Comparison of ENCODE assay signal across 24 mouse cellular contexts in the genomic region with DNA sequence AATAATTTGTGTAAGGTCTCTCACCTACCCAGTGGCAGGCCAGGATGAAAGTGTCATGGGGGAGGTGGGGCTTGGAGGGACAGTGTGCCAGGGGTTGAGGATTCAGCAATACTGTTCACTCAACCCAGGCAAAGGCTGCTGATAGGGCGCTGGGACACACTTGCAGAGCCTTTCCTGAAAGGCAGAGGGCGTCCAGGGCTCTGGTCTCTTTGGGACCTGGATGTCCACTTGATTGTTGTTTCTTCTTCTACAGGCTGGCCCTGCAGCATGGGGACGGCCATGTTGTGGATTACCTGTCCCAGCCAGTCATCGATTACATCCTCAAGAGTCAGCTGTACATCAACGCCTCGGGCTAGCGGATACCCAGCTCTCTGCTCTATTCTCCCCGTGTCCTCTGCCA.
DNase-seq lines count a peak whose midpoint lies in the region; ATAC-seq and TF ChIP-seq lines count a peak whose summit lies in the region.
"Had no signal": no experiment of that assay in that cellular context is flagged by ENCODE, and none has a peak within 500 bp of the region (broad histone marks: within the 10 kb centered on the region; RNA-seq: fewer than 3 reads in every experiment).

No protein-coding gene starts in this region.

- in situ Hi-C loops in CH12.LX (cut with MboI; ENCODE audit: low pct_ligation_motif_present, low pct_unique_long_range_greater_than_20kb, low sequenced_read_pairs), result no loop called here

- H3K36me3 ChIP-seq in heart, postnatal 0 days (replicated peaks; ENCODE audit: control insufficient read depth, insufficient read depth, low read length), result no peaks in the 10 kb centered on the region
- no peaks in the 10 kb centered on the region for H3K36me3 ChIP-seq in heart, embryonic 11.5 days (ENCODE audit: control insufficient read depth, insufficient read depth, low read length)
- no peaks in the 10 kb centered on the region for H3K36me3 ChIP-seq in liver, postnatal 0 days (replicated peaks; ENCODE audit: insufficient read depth, low read length)
- H3K36me3 ChIP-seq in liver, embryonic 11.5 days (ENCODE audit: control insufficient read depth, insufficient read depth, low read length), result no peaks in the 10 kb centered on the region
- H3K36me3 ChIP-seq in CH12.LX (replicated peaks in 1 of 2; ENCODE audit: control insufficient read depth in 1 of 2, insufficient read depth in 1 of 2, low read length in 1 of 2), result no peaks in the 10 kb centered on the region
- H3K36me3 ChIP-seq: embryonic facial prominence, embryonic 12.5 days; G1E had no signal

- no peak for TF ChIP-seq POLR2A in CH12.LX (IDR thresholded peaks at IDR 0.05; ENCODE audit: low read depth, low read length)

- no peak overlapping the region for H3K27ac ChIP-seq in heart, postnatal 0 days (ENCODE audit: low read depth)
- H3K27ac ChIP-seq in heart, embryonic 11.5 days (ENCODE audit: low read depth, low read length), result no peak overlapping the region
- H3K27ac ChIP-seq in liver, postnatal 0 days (ENCODE audit: low read depth), result no peak overlapping the region
- no peak overlapping the region for H3K27ac ChIP-seq in liver, embryonic 11.5 days (ENCODE audit: low read depth, low read length)
- H3K27ac ChIP-seq in CH12.LX (ENCODE audit: insufficient read depth, low read depth), result no peak overlapping the region
- H3K27ac ChIP-seq: embryonic facial prominence, embryonic 12.5 days; hindbrain, embryonic 14.5 days; midbrain, embryonic 10.5 days had no signal

- no peaks in the 10 kb centered on the region for H3K9me3 ChIP-seq in heart, postnatal 0 days (replicated peaks; ENCODE audit: control insufficient read depth, low read length)
- H3K9me3 ChIP-seq in heart, embryonic 11.5 days (replicated peaks; ENCODE audit: control insufficient read depth, low read length), result no peaks in the 10 kb centered on the region
- no peaks in the 10 kb centered on the region for H3K9me3 ChIP-seq in liver, postnatal 0 days (ENCODE audit: low read length)
- H3K9me3 ChIP-seq in liver, embryonic 11.5 days (ENCODE audit: control insufficient read depth, low read length), result no peaks in the 10 kb centered on the region
- no peaks in the 10 kb centered on the region for H3K9me3 ChIP-seq in CH12.LX (replicated peaks; ENCODE audit: low read length)
- H3K9me3 ChIP-seq: embryonic facial prominence, embryonic 12.5 days; G1E; midbrain, embryonic 10.5 days had no signal

- no peak for TF ChIP-seq EP300 in heart, postnatal 0 days (IDR thresholded peaks at IDR 0.05; ENCODE audit: low read depth)
- TF ChIP-seq EP300 in liver, postnatal 0 days (IDR thresholded peaks at IDR 0.05; ENCODE audit: low read depth), result no peak
- no peak for TF ChIP-seq EP300 in CH12.LX (IDR thresholded peaks at IDR 0.05; ENCODE audit: low read length)

- ATAC-seq in heart, postnatal 0 days (ENCODE audit: insufficient read depth, low read depth), result no peak
- no peak for ATAC-seq in heart, embryonic 11.5 days (replicated peaks; ENCODE audit: insufficient number of reproducible peaks, low FRiP score, low TSS enrichment)
- ATAC-seq in liver, postnatal 0 days, result no peak
- ATAC-seq in liver, embryonic 11.5 days (replicated peaks; ENCODE audit: low FRiP score), result no peak

- H3K4me1 ChIP-seq in heart, postnatal 0 days (ENCODE audit: control insufficient read depth, insufficient read depth), result no peaks in the 10 kb centered on the region
- H3K4me1 ChIP-seq in heart, embryonic 11.5 days (ENCODE audit: control insufficient read depth, insufficient read depth, low read length), result no peaks in the 10 kb centered on the region
- no peaks in the 10 kb centered on the region for H3K4me1 ChIP-seq in liver, postnatal 0 days (ENCODE audit: insufficient read depth)
- no peaks in the 10 kb centered on the region for H3K4me1 ChIP-seq in liver, embryonic 11.5 days (replicated peaks; ENCODE audit: control insufficient read depth, insufficient read depth, low read length)
- H3K4me1 ChIP-seq in CH12.LX (ENCODE audit: control insufficient read depth in 1 of 2, insufficient read depth in 2 of 2), result no peaks in the 10 kb centered on the region
- H3K4me1 ChIP-seq: embryonic facial prominence, embryonic 12.5 days; midbrain, embryonic 10.5 days had no signal

- WGBS in heart, postnatal 0 days, result 81% methylated on average over 8 of the region's 8 CpGs
- WGBS in heart, embryonic 11.5 days (ENCODE audit: insufficient replicate concordance), result 81% methylated on average over 8 of the region's 8 CpGs
- 75% methylated on average over 8 of the region's 8 CpGs for WGBS in liver, postnatal 0 days (ENCODE audit: insufficient replicate concordance)
- WGBS in liver, embryonic 11.5 days, result 73% methylated on average over 8 of the region's 8 CpGs

- H3K27me3 ChIP-seq in heart, postnatal 0 days (ENCODE audit: control insufficient read depth, insufficient read depth, low read length), result no peaks in the 10 kb centered on the region
- no peaks in the 10 kb centered on the region for H3K27me3 ChIP-seq in heart, embryonic 11.5 days (ENCODE audit: control insufficient read depth, insufficient read depth, low read length)
- no peaks in the 10 kb centered on the region for H3K27me3 ChIP-seq in liver, postnatal 0 days (ENCODE audit: insufficient read depth, low read length)
- H3K27me3 ChIP-seq in liver, embryonic 11.5 days (replicated peaks; ENCODE audit: control insufficient read depth, insufficient read depth, low read length), result no peaks in the 10 kb centered on the region
- H3K27me3 ChIP-seq in CH12.LX (replicated peaks), result no peaks in the 10 kb centered on the region
- H3K27me3 ChIP-seq: embryonic facial prominence, embryonic 12.5 days had no signal

- no peak for DNase-seq in heart, postnatal 0 days (ENCODE audit: low spot score)
- no peak for DNase-seq in liver, postnatal 0 days
- no peak for DNase-seq in liver, embryonic 11.5 days (ENCODE audit: low spot score)
- DNase-seq in CH12.LX (ENCODE audit: extremely low read depth) (no peak), ZHBTc4 (ENCODE audit: low read depth, low spot score) (peak; percentile 54)
- no peak for DNase-seq in cerebellum, adult 8-10 months
- DNase-seq in right cerebral cortex, postnatal 25 days, result no peak
- DNase-seq: adrenal gland, adult 2 months; B cell, adult 2 months; cerebellum, adult 11-12 months; cerebellum, postnatal 36 days; gastrocnemius, postnatal 14 days; heart, postnatal 14 days; kidney, adult 18-20 months; kidney, postnatal 4 days; left cerebral cortex, postnatal 4 days; lung, postnatal 10 days; thymus, postnatal 14 days had no signal

- dilution Hi-C loops in CH12.LX (cut with MboI; ENCODE audit: extremely low pct_ligation_motif_present, extremely low pct_unique_long_range_greater_than_20kb, low sequenced_read_pairs), result no loop called here

- H3K79me2 ChIP-seq in CH12.LX (replicated peaks; ENCODE audit: control insufficient read depth, extremely low read depth, insufficient read depth, poor library complexity, severe bottlenecking), result no peaks in the 10 kb centered on the region

- H3K4me2 ChIP-seq in heart, postnatal 0 days (ENCODE audit: low read depth, low read length), result no peak overlapping the region
- no peak overlapping the region for H3K4me2 ChIP-seq in heart, embryonic 11.5 days
- H3K4me2 ChIP-seq in liver, postnatal 0 days (ENCODE audit: low read depth, low read length), result no peak overlapping the region
- H3K4me2 ChIP-seq in liver, embryonic 11.5 days, result no peak overlapping the region
- H3K4me2 ChIP-seq in CH12.LX (ENCODE audit: insufficient read depth, low read depth, poor library complexity, severe bottlenecking), result no peak overlapping the region
- H3K4me2 ChIP-seq: embryonic facial prominence, embryonic 12.5 days; hindbrain, embryonic 14.5 days had no signal

- no peak overlapping the region for H3K4me3 ChIP-seq in heart, postnatal 0 days (ENCODE audit: low read depth, low read length)
- H3K4me3 ChIP-seq in heart, embryonic 11.5 days (ENCODE audit: low read depth, low read length), result no peak overlapping the region
- no peak overlapping the region for H3K4me3 ChIP-seq in liver, postnatal 0 days (ENCODE audit: low read depth, low read length)
- no peak overlapping the region for H3K4me3 ChIP-seq in liver, embryonic 11.5 days (ENCODE audit: low read depth, low read length)
- no peak overlapping the region for H3K4me3 ChIP-seq in CH12.LX (replicated peaks in 1 of 3; ENCODE audit: low read depth in 2 of 3, low read length in 2 of 3, poor library complexity in 1 of 3)
- H3K4me3 ChIP-seq: embryonic facial prominence, embryonic 12.5 days; midbrain, embryonic 10.5 days; myocyte had no signal

- no peak overlapping the region for H3K9ac ChIP-seq in heart, postnatal 0 days (replicated peaks; ENCODE audit: low read depth, low read length)
- no peak overlapping the region for H3K9ac ChIP-seq in heart, embryonic 11.5 days (ENCODE audit: low read depth, low read length)
- no peak overlapping the region for H3K9ac ChIP-seq in liver, postnatal 0 days (replicated peaks)
- H3K9ac ChIP-seq in liver, embryonic 11.5 days (ENCODE audit: low read depth, low read length), result no peak overlapping the region
- no peak overlapping the region for H3K9ac ChIP-seq in CH12.LX (ENCODE audit: insufficient read depth, low read depth)
- H3K9ac ChIP-seq: embryonic facial prominence, embryonic 12.5 days; hindbrain, embryonic 14.5 days had no signal

- peak; percentile 12; the same call in 1 of the 2 replicates for TF ChIP-seq CTCF in heart, postnatal 0 days (IDR thresholded peaks at IDR 0.05; ENCODE audit: low read depth)
- peak; percentile 28; the same call in 1 of the 2 replicates for TF ChIP-seq CTCF in liver, postnatal 0 days (IDR thresholded peaks at IDR 0.05; ENCODE audit: low read depth)
- peak in 1 of 2 experiments; percentile 44; a peak in 2 of 4 replicates for TF ChIP-seq CTCF in CH12.LX (conservative IDR thresholded peaks at IDR 0.05 in 1 of 2, IDR thresholded peaks at IDR 0.05 in 1 of 2; ENCODE audit: low read depth in 2 of 2, low read length in 2 of 2)

- TF ChIP-seq RAD21 in CH12.LX (IDR thresholded peaks at IDR 0.05; ENCODE audit: low read depth, low read length), result peak; percentile 10

TF ChIP-seq in CH12.LX, 34 proteins besides CTCF, POLR2A, EP300 and RAD21:
- TF ChIP-seq IRF4 (IDR thresholded peaks at IDR 0.05; ENCODE audit: low read depth, low read length) (no peak), ZNF384 (IDR thresholded peaks at IDR 0.05; ENCODE audit: low read depth, low read length) (no peak), POLR2AphosphoS2 (IDR thresholded peaks at IDR 0.05; ENCODE audit: low read depth, low read length) (no peak), SMC3 (IDR thresholded peaks at IDR 0.05; ENCODE audit: low read depth, low read length) (peak; percentile 49)
